Mouse (Mus musculus) spleen, adult 2 months (tissue): Measurements from ENCODE around the gene Slc44a3. TPM values are rescaled to one million over a fixed set of nuclear protein-coding genes. Genes with fewer than 3 reads are reported as not detected.
A peak's percentile ranks its signal among the peaks of the same experiment; 100 is the strongest.
"Not testable (repeated sequence)": the region's sequence is repeated elsewhere in the genome, so short reads cannot be mapped to it uniquely, and the experiment has no call there.

ENCODE experiments used
- DNase-seq, 2 experiments: peaks; one replicate each; pipeline versions ENCODE4 v3.0.0 to v3.0.0-alpha.2; 2012 to 2021; ENCODE audit warnings: low spot score in 2 of 2, low read depth in 1 of 2
- H3K27ac ChIP-seq: fragments of 200-500 bp; 2 replicates; pipeline ENCODE4 v1.5.1; 2012; ENCODE audit warnings: low read length, inconsistent platforms; ENCODE audit not compliant: insufficient read depth
- H3K27me3 ChIP-seq: fragments of 200-500 bp; 2 replicates; pipeline ENCODE4 v1.6.1; 2012; ENCODE audit warnings: mild to moderate bottlenecking, moderate library complexity, low read length, inconsistent platforms; ENCODE audit not compliant: control insufficient read depth, insufficient read depth
- H3K36me3 ChIP-seq: fragments of 200-500 bp; 2 replicates; pipeline ENCODE4 v1.6.1; 2012; ENCODE audit warnings: mild to moderate bottlenecking, low read length, inconsistent platforms; ENCODE audit not compliant: control insufficient read depth, insufficient read depth
- H3K4me1 ChIP-seq: fragments of 200-500 bp; 2 replicates; pipeline ENCODE4 v1.6.1; 2011; ENCODE audit warnings: inconsistent platforms; ENCODE audit not compliant: control insufficient read depth, insufficient read depth, insufficient read length
- H3K4me3 ChIP-seq: fragments of 200-500 bp; 2 replicates; pipeline ENCODE4 v1.5.1; 2011; ENCODE audit warnings: mild to moderate bottlenecking, inconsistent platforms; ENCODE audit not compliant: insufficient read depth, insufficient read length; ENCODE audit errors: extremely low read depth
- CTCF ChIP-seq: fragments of 200-500 bp; IDR thresholded peaks from 2 replicates; pipeline ENCODE4 v1.5.1; 2011; ENCODE audit warnings: mild to moderate bottlenecking, inconsistent platforms; ENCODE audit not compliant: insufficient read depth, insufficient read length, insufficient replicate concordance; ENCODE audit errors: extremely low read depth
- POLR2A ChIP-seq: fragments of 200-500 bp; IDR thresholded peaks from 2 replicates; pipeline ENCODE4 v1.6.1; 2011; ENCODE audit warnings: low read depth, low read length, inconsistent platforms
- WGBS: fragments of 180-500 bp; shearing (Covaris S2); methylation state at CpG from one replicate; pipeline ENCODE4 v1.1.7; 2018; 5-methylcytosine and 5-hydroxymethylcytosine counted together
- polyA plus RNA-seq: library from polyadenylated mRNA; depleted of rRNA; stranded (reverse); fragments of >200 nt; gene quantifications from 2 replicates; pipeline ENCODE4 v1.2.3, GENCODE M21; 2012

The Slc44a3 gene
- polyA plus RNA-seq, 1 experiment = 0.29 TPM

GRCm38 (mm10) chr3:121552723-121553122 is 20.5 kb upstream of the Slc44a3 start:
- DNase-seq = no peak
- WGBS = 83% methylated on average over 11 of the region's 11 CpGs
- Histone ChIP-seq H3K36me3 (no peaks in the 10 kb centered on the region), H3K4me1 (peaks cover 2% of the 10 kb centered on the region; the same call in 1 of the 2 replicates), H3K27me3 (no peaks in the 10 kb centered on the region), H3K27ac (no peak overlapping the region), H3K4me3 (no peak overlapping the region)
- TF ChIP-seq CTCF = no peak
- TF ChIP-seq POLR2A = no peak

GRCm38 (mm10) chr3:121550370-121550769 is 18.2 kb upstream of the Slc44a3 start:
- TF ChIP-seq CTCF (peak; percentile 28; the same call in 1 of the 2 replicates), POLR2A (no peak)
- no peak for DNase-seq
- H3K4me1 ChIP-seq = peaks cover 3% of the 10 kb centered on the region; the same call in 1 of the 2 replicates
- H3K4me3 ChIP-seq = no peak overlapping the region
- no peak overlapping the region for H3K27ac ChIP-seq
- H3K27me3 ChIP-seq = no peaks in the 10 kb centered on the region
- WGBS = 8% methylated on average over 1 of the region's 1 CpGs
- no peaks in the 10 kb centered on the region for H3K36me3 ChIP-seq

GRCm38 (mm10) chr3:121547851-121548624 is 15.8 kb upstream of the Slc44a3 start:
- no peak for TF ChIP-seq POLR2A
- TF ChIP-seq CTCF = no peak
- H3K4me1 ChIP-seq = peaks cover 3% of the 10 kb centered on the region; the same call in 1 of the 2 replicates
- peak in 1 of 2 experiments; percentile 21 for DNase-seq
- peak overlapping the region; percentile 37 for H3K4me3 ChIP-seq
- H3K36me3 ChIP-seq = no peaks in the 10 kb centered on the region
- H3K27ac ChIP-seq = no peak overlapping the region
- no peaks in the 10 kb centered on the region for H3K27me3 ChIP-seq
- 3% methylated on average over 15 of the region's 15 CpGs for whole genome bisulfite sequencing

- no peaks in the 10 kb centered on the region for H3K36me3 ChIP-seq
- H3K4me1 ChIP-seq = no peaks in the 10 kb centered on the region
- 78% methylated on average over 5 of the region's 5 CpGs for WGBS
- H3K27ac ChIP-seq = no peak overlapping the region
- H3K4me3 ChIP-seq = no peak overlapping the region
- TF ChIP-seq CTCF (no peak), POLR2A (no peak)
- no peaks in the 10 kb centered on the region for H3K27me3 ChIP-seq
- no peak for DNase-seq
Measured at GRCm38 (mm10) chr3:121540621-121541020, 8.4 kb upstream of the Slc44a3 start.

GRCm38 (mm10) chr3:121539871-121540431 is 7.7 kb upstream of the Slc44a3 start:
- Histone ChIP-seq H3K4me3 (no peak overlapping the region), H3K27me3 (no peaks in the 10 kb centered on the region), H3K36me3 (no peaks in the 10 kb centered on the region), H3K27ac (no peak overlapping the region), H3K4me1 (no peaks in the 10 kb centered on the region)
- DNase-seq = no peak
- 42% methylated on average over 8 of the region's 8 CpGs for WGBS
- TF ChIP-seq POLR2A = no peak
- no peak for TF ChIP-seq CTCF

GRCm38 (mm10) chr3:121538847-121539246 is 6.6 kb upstream of the Slc44a3 start:
- DNase-seq, H3K27ac ChIP-seq, H3K4me1 ChIP-seq, H3K36me3 ChIP-seq, H3K27me3 ChIP-seq, H3K4me3 ChIP-seq: not testable (repeated sequence)
- 79% methylated on average over 3 of the region's 3 CpGs for WGBS

- no peaks in the 10 kb centered on the region for H3K4me1 ChIP-seq
- H3K27ac ChIP-seq = no peak overlapping the region
- no peak for DNase-seq
- no peak overlapping the region; the same call in 1 of the 2 replicates for H3K4me3 ChIP-seq
- no peak for TF ChIP-seq POLR2A
- no peak for TF ChIP-seq CTCF
- no peaks in the 10 kb centered on the region for H3K36me3 ChIP-seq
- WGBS = 88% methylated on average over 3 of the region's 3 CpGs
- H3K27me3 ChIP-seq = no peaks in the 10 kb centered on the region
Measured at GRCm38 (mm10) chr3:121537996-121538395, 5.8 kb upstream of the Slc44a3 start.
